Mouse (Mus musculus) brain, embryonic 18.5 days (tissue): ENCODE measurements around the gene Gm21679.
"Not testable (repeated sequence)": the region's sequence is repeated elsewhere in the genome, so short reads cannot be mapped to it uniquely, and the experiment has no call there.

Experiments
- DNase-seq: peaks from one replicate; pipeline ENCODE4 v3.0.0-alpha.2; 2012; ENCODE audit warnings: low read depth, low spot score

Gene Gm21679

GRCm38 (mm10) chrY:29683270-29683669 lies at the start of gene Gm21679:
Gene Gm21679, minus strand, starts transcription at chrY:29683370.
- not testable (repeated sequence) for DNase-seq
